Mouse (Mus musculus) bone marrow macrophage, adult 2 months (primary cell): Measurements from ENCODE around the gene Fbrs.

Experiments
- CTCF ChIP-seq: IDR thresholded peaks from 2 replicates; pipeline ENCODE4 v1.5.1; 2012; ENCODE audit warnings: low read depth, mild to moderate bottlenecking, low read length, moderate library complexity
- POLR2A ChIP-seq: IDR thresholded peaks from 2 replicates; pipeline ENCODE4 v1.6.1; 2012; ENCODE audit warnings: mild to moderate bottlenecking, low read depth, low read length, borderline replicate concordance

DNA sequence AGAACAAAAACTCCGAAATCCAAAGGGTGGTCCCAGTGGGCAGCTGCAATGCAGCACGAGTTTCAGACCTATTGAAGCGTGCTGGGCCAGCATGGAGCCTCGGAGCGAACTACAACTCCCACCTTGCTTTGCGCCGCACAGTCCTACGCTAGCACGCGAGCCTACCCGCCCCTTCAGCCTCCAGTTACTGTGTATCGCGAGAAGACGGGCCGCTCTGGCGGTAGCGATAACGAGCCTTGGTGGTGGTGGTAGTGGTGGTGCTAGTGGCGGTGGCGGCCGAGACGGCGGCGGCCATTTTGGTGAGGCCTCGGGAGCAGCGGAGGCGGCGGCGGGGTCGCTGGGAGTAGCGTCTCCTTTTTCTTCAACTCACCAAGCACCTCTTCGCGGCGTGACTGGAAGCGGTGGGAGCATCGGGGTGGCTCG, 32.8 kb downstream of the Fbrs start, which contains the start of gene Srcap:
- no peak for TF ChIP-seq CTCF
- no peak for TF ChIP-seq POLR2A
